8 mouse cellular contexts compared by ENCODE assay signal in the genomic region with DNA sequence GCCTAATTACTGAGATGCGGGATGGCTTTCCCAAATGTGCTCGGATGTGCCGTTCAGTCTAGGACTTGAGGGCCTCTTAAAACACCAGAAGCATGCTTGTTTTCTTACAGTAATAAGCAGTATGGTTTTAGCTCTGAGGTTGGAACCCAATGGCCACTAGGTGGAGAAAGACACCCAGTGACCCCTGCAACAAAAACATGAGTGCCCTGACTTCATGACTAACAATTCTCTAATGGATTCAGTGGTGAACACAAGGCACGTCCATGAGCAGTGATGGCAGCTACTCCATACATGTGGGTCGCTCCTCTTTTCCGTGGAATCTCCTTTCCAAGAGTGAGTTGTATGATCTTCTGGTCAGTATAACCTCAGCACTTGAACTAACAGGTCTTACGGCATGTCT. TPM values are rescaled to one million over a fixed set of nuclear protein-coding genes. Genes with fewer than 3 reads are reported as not detected.
DNase-seq lines count a peak whose midpoint lies in the region; ATAC-seq and TF ChIP-seq lines count a peak whose summit lies in the region.

No protein-coding gene starts in this region.

- peak; percentile 7 to 10 for DNase-seq in cerebellum, adult 18-20 months
- no peak for DNase-seq in cerebellum, postnatal 4 days (ENCODE audit: low spot score in 2 of 2)
- no peak for DNase-seq in liver, postnatal 0 days
- DNase-seq in liver, embryonic 11.5 days (ENCODE audit: low spot score): no peak
- peak; percentile 48 to 57 for DNase-seq in heart, postnatal 10 days
- peak; percentile 24 for DNase-seq in thymus, postnatal 14 days
- no peak for DNase-seq in hindbrain, embryonic 14.5 days (ENCODE audit: low spot score)

- H3K9ac ChIP-seq in liver, postnatal 0 days (replicated peaks): no peak overlapping the region
- H3K9ac ChIP-seq in liver, embryonic 11.5 days (ENCODE audit: low read depth, low read length): no peak overlapping the region
- no peak overlapping the region for H3K9ac ChIP-seq in hindbrain, embryonic 14.5 days
- H3K9ac ChIP-seq in forebrain, embryonic 13.5 days: no peak overlapping the region

- 56% methylated on average over 7 of the region's 7 CpGs for WGBS in liver, postnatal 0 days (ENCODE audit: insufficient replicate concordance)
- WGBS in liver, embryonic 11.5 days: 63% methylated on average over 7 of the region's 7 CpGs
- WGBS in hindbrain, embryonic 14.5 days: 69% methylated on average over 7 of the region's 7 CpGs
- 69% methylated on average over 7 of the region's 7 CpGs for WGBS in forebrain, embryonic 13.5 days

- no peaks in the 10 kb centered on the region for H3K9me3 ChIP-seq in liver, postnatal 0 days (ENCODE audit: low read length)
- H3K9me3 ChIP-seq in liver, embryonic 11.5 days (ENCODE audit: control insufficient read depth, low read length): no peaks in the 10 kb centered on the region
- H3K9me3 ChIP-seq in hindbrain, embryonic 14.5 days (ENCODE audit: control insufficient read depth, low read length): no peaks in the 10 kb centered on the region
- no peaks in the 10 kb centered on the region for H3K9me3 ChIP-seq in forebrain, embryonic 13.5 days (replicated peaks)

- intact Hi-C loops in heart, postnatal 10 days (cut with DNase I): loop anchor here (2.0 to 5.0 kb wide), 3 partner anchors 72 to 168 kb away; no protein-coding TSS in a partner anchor

- H3K36me3 ChIP-seq in liver, postnatal 0 days (replicated peaks; ENCODE audit: insufficient read depth, low read length): no peaks in the 10 kb centered on the region
- no peaks in the 10 kb centered on the region for H3K36me3 ChIP-seq in liver, embryonic 11.5 days (ENCODE audit: control insufficient read depth, insufficient read depth, low read length)
- no peaks in the 10 kb centered on the region for H3K36me3 ChIP-seq in hindbrain, embryonic 14.5 days (replicated peaks; ENCODE audit: control insufficient read depth, insufficient read depth)
- H3K36me3 ChIP-seq in forebrain, embryonic 13.5 days (ENCODE audit: poor library complexity, severe bottlenecking): no peaks in the 10 kb centered on the region

- H3K4me1 ChIP-seq in liver, postnatal 0 days (ENCODE audit: insufficient read depth): peaks cover 9% of the 10 kb centered on the region
- no peaks in the 10 kb centered on the region for H3K4me1 ChIP-seq in liver, embryonic 11.5 days (replicated peaks; ENCODE audit: control insufficient read depth, insufficient read depth, low read length)
- no peaks in the 10 kb centered on the region for H3K4me1 ChIP-seq in hindbrain, embryonic 14.5 days (replicated peaks; ENCODE audit: control insufficient read depth, insufficient read depth, low read length)
- no peaks in the 10 kb centered on the region for H3K4me1 ChIP-seq in forebrain, embryonic 13.5 days

- ATAC-seq in liver, postnatal 0 days: no peak
- ATAC-seq in liver, embryonic 11.5 days (replicated peaks; ENCODE audit: low FRiP score): no peak; the same call in 1 of the 2 replicates
- ATAC-seq in hindbrain, embryonic 14.5 days (ENCODE audit: low FRiP score): no peak
- no peak for ATAC-seq in forebrain, embryonic 13.5 days

- peak; percentile 58 for TF ChIP-seq CTCF in liver, postnatal 0 days (IDR thresholded peaks at IDR 0.05; ENCODE audit: low read depth)

- no peak overlapping the region for H3K27ac ChIP-seq in liver, postnatal 0 days (ENCODE audit: low read depth)
- no peak overlapping the region for H3K27ac ChIP-seq in liver, embryonic 11.5 days (ENCODE audit: low read depth, low read length)
- no peak overlapping the region for H3K27ac ChIP-seq in hindbrain, embryonic 14.5 days
- H3K27ac ChIP-seq in forebrain, embryonic 13.5 days: no peak overlapping the region

- TF ChIP-seq EP300 in liver, postnatal 0 days (IDR thresholded peaks at IDR 0.05; ENCODE audit: low read depth): no peak

- no peak overlapping the region for H3K4me2 ChIP-seq in liver, postnatal 0 days (ENCODE audit: low read depth, low read length)
- H3K4me2 ChIP-seq in liver, embryonic 11.5 days: no peak overlapping the region
- no peak overlapping the region for H3K4me2 ChIP-seq in hindbrain, embryonic 14.5 days (replicated peaks)
- H3K4me2 ChIP-seq in forebrain, embryonic 13.5 days: no peak overlapping the region

- H3K27me3 ChIP-seq in liver, postnatal 0 days (ENCODE audit: insufficient read depth, low read length): no peaks in the 10 kb centered on the region
- no peaks in the 10 kb centered on the region for H3K27me3 ChIP-seq in liver, embryonic 11.5 days (replicated peaks; ENCODE audit: control insufficient read depth, insufficient read depth, low read length)
- no peaks in the 10 kb centered on the region for H3K27me3 ChIP-seq in hindbrain, embryonic 14.5 days (ENCODE audit: control insufficient read depth, insufficient read depth, low read length)
- no peaks in the 10 kb centered on the region for H3K27me3 ChIP-seq in forebrain, embryonic 13.5 days

- H3K4me3 ChIP-seq in liver, postnatal 0 days (ENCODE audit: low read depth, low read length): no peak overlapping the region
- H3K4me3 ChIP-seq in liver, embryonic 11.5 days (ENCODE audit: low read depth, low read length): no peak overlapping the region
- H3K4me3 ChIP-seq in hindbrain, embryonic 14.5 days (replicated peaks; ENCODE audit: low read length): no peak overlapping the region
- no peak overlapping the region for H3K4me3 ChIP-seq in forebrain, embryonic 13.5 days

RNA-seq across cellular contexts. Expression of a gene that starts 27.6 kb away (rescaled TPM):
- polyA plus RNA-seq in liver, postnatal 0 days (2015; fragmentation: Nextera tagmentation; extraction: Ambion mirVana): 6.8 and 7.2 TPM in 2 replicates
- 16.0 and 16.1 TPM in 2 replicates for polyA plus RNA-seq in liver, embryonic 11.5 days (2014; fragmentation: Nextera tagmentation; extraction: Ambion mirVana)
- 10 to 100 TPM; 47.2 to 63.3 TPM for total RNA-seq in heart, postnatal 10 days (2021)
- 24.0 and 28.3 TPM in 2 replicates for polyA plus RNA-seq in hindbrain, embryonic 14.5 days (2014; fragmentation: Nextera tagmentation; extraction: Ambion mirVana)
- 14.1 and 16.6 TPM in 2 replicates for polyA plus RNA-seq in forebrain, embryonic 13.5 days (2015; fragmentation: Nextera tagmentation; extraction: Ambion mirVana)

Comparison
In these comparisons a context has a peak if more than half of its experiments do, and no peak if none do; other contexts are left out.
1. DNase-seq: peak in cerebellum, adult 18-20 months (2 of 2), heart, postnatal 10 days (2 of 2) and thymus, postnatal 14 days (single experiment); none in cerebellum, postnatal 4 days (0 of 2), liver, postnatal 0 days (single experiment), liver, embryonic 11.5 days (single experiment) and hindbrain, embryonic 14.5 days (single experiment).